Mouse (Mus musculus) MEL-GATA-1-ER (cell line): Measurements from ENCODE around the gene Gramd4.
"Not testable (repeated sequence)": the region's sequence is repeated elsewhere in the genome, so short reads cannot be mapped to it uniquely, and the experiment has no call there.

Experiments
- DNase-seq: peaks from one replicate; pipeline ENCODE4 v3.0.0-alpha.2; 2012; ENCODE audit warnings: low read depth; ENCODE audit errors: extremely low read depth

Gene Gramd4

DNA sequence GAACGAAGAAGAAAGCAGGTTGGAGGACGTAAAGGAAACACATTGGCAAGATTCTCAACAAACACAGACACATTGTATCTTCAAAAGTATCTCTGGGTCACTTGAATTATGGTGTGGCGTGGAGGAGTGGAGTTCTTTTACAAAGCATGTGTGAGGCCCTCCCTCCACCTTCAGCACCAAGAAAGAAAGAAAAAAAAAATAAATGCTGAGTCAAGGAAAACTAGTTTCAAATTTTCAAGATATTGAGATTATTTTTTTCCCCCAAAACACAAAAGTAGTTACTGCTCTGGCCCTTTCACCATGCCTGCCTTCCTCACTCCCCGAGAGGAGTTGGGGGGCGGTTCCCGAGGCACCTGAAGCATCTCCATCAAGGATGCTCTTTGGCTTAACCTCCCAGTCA is 121.1 kb downstream of the Gramd4 start:
- no peak for DNase-seq

DNA sequence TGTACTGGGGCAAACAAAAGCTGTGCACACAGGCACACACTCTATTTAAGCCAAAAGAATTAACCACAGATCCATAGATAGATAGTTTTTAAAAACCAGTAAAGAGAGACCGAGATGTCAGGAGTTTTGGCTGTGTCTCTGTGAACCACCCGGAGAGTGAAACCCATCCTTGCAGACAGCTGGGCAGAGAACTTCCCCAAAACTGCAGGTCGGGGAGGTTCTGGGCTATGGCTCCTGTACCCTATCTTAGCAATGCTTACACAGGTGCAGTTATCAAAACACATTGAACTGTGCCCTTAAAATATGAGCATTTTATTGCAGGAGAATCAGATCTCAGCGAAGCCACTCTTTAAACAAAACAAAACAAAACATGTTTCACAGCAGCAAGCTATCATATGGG is 122.9 kb downstream of the Gramd4 start:
- DNase-seq = no peak

- not testable (repeated sequence) for DNase-seq
Measured at GRCm38 (mm10) chr15:86181321-86181720, 123.8 kb downstream of the Gramd4 start.

DNA sequence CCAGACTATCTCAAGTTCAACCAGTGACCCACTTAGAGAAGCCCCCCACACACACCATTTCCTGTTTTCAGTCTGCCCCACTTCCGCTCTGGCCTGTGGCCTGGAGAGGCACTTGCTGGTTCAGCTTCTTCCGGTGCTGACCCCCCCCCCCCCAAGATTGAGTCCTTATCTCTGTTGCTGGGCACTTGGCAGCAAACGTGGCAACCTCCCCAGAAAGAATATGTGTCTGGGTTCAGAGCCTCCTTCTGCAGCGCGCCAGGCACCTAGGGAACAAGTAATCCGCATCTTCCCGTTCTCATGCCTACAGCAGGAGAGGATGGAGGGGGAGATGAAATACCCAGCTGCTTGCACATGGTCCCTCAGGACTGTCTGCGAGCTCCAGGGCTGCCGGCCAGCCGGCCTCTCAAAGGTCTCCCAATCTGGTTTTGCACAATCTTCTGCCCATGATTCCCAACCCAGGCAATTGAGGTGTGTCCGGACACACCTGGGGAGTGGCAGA is 124.5 kb downstream of the Gramd4 start:
- DNase-seq = no peak

GRCm38 (mm10) chr15:86182646-86183045 is 125.2 kb downstream of the Gramd4 start:
- no peak for DNase-seq

GRCm38 (mm10) chr15:86183484-86183883 is 126.0 kb downstream of the Gramd4 start:
- DNase-seq = no peak

GRCm38 (mm10) chr15:86184071-86184470 is 126.6 kb downstream of the Gramd4 start:
- DNase-seq = no peak

DNA sequence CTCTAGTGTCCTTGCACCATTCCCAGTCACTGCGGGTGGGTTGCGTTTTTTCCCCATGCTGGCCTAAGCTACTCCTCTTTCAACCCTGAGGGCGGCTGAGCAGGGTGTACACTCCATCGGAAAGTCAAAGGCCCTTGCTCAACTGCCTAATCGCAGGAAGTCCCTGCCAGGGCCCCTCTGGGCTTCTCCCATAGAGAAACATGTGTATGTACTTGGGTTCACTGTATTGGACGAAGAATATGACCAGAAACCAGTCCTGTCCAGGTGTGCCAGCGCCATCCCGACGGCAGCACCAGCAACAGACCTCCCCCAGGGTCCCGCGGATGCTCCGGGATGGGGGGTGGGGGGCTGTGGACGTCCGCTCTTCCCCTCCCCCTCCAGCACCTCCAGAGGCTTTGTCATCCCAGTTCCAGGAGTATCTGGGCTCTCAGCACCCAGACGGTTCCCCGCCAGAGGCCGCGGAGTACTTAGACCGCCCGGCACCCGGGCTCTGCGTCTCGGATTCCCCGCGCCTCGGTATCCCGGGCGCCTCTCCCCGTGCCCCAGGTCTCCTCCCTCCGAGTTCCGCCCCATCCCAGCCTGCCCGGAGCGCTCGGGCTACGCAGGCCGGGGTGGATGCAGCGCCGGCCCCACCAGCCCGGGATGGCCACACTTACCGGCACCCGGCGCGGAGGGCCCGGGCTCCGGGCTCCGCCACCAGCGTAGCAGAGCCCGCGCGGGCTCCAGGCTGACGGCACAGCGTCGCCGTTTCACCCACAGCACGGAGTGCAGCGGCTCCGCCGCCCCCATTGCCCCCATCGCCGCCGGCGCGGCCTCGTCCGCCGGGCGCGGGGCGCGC is 127.6 kb downstream of the Gramd4 start:
- no peak for DNase-seq

- no peak for DNase-seq
Measured at GRCm38 (mm10) chr15:86185689-86186569, 128.4 kb downstream of the Gramd4 start, which contains the start of gene Cerk. Cerk (minus strand) TSS chr15:86186141.

GRCm38 (mm10) chr15:86186686-86187085 is 129.2 kb downstream of the Gramd4 start:
- no peak for DNase-seq
